Mouse (Mus musculus): ENCODE measurements at regions not wholly inside any gene's neighbourhood (a gene's known extent, or its start where the extent isn't known, plus 50 kb on each side); places are given as distances from the start of the nearest gene placed in this dataset.

GRCm38 (mm10) chr2:101455591-101455990, 168.9 kb upstream of the Rag2 start:
- no peak for TF ChIP-seq POLR2A (IDR thresholded peaks at IDR 0.05; ENCODE audit: control insufficient read depth, extremely low read depth, insufficient read depth, low read length, poor library complexity)
- TF ChIP-seq CTCF (IDR thresholded peaks at IDR 0.05; ENCODE audit: borderline replicate concordance, control insufficient read depth, extremely low read depth, insufficient read depth, low read length, poor library complexity): no peak
